Mouse (Mus musculus) embryonic facial prominence, embryonic 11.5 days (tissue): ENCODE measurements around the gene Pafah2. TPM values are rescaled to one million over a fixed set of nuclear protein-coding genes. Genes with fewer than 3 reads are reported as not detected.
A peak's percentile ranks its signal among the peaks of the same experiment; 100 is the strongest.

Source experiments
- ATAC-seq: fragments of 200-750 bp; cut with Nextera tagmentation; replicated peaks from 2 replicates; pipeline ENCODE4 v1.8.0; 2017; ENCODE audit warnings: low read depth; ENCODE audit not compliant: insufficient number of reproducible peaks, low FRiP score, low TSS enrichment
- DNase-seq: peaks from one replicate; pipeline ENCODE4 v3.0.0-alpha.2; 2015; ENCODE audit warnings: low spot score
- H3K27ac ChIP-seq: fragments of 300-500 bp; sonication (generic); replicated peaks from 2 replicates; pipeline ENCODE4 v1.5.1; 2014; ENCODE audit warnings: mild to moderate bottlenecking, low read depth, low read length, control low read depth
- H3K27me3 ChIP-seq: fragments of 300-500 bp; sonication (generic); 2 replicates; pipeline ENCODE4 v1.6.1; 2014; ENCODE audit warnings: mild to moderate bottlenecking, low read length, moderate library complexity, mixed read lengths; ENCODE audit not compliant: control insufficient read depth, insufficient read depth
- H3K36me3 ChIP-seq: fragments of 300-500 bp; sonication (generic); replicated peaks from 2 replicates; pipeline ENCODE4 v1.6.1; 2014; ENCODE audit warnings: low read depth, mild to moderate bottlenecking, low read length, moderate library complexity, mixed read lengths; ENCODE audit not compliant: control insufficient read depth, insufficient read depth
- H3K4me1 ChIP-seq: fragments of 300-500 bp; sonication (generic); 2 replicates; pipeline ENCODE4 v1.6.1; 2014; ENCODE audit warnings: low read length, mixed read lengths; ENCODE audit not compliant: control insufficient read depth, insufficient read depth
- H3K4me2 ChIP-seq: fragments of 300-500 bp; sonication (generic); 2 replicates; pipeline ENCODE4 v1.6.1; 2014; ENCODE audit warnings: low read depth, mild to moderate bottlenecking, control low read depth, low read length, moderate library complexity
- H3K4me3 ChIP-seq: fragments of 300-500 bp; sonication (generic); 2 replicates; pipeline ENCODE4 v1.5.1; 2014; ENCODE audit warnings: low read depth, low read length, control low read depth
- H3K9ac ChIP-seq: fragments of 300-500 bp; sonication (generic); replicated peaks from 2 replicates; pipeline ENCODE4 v1.6.1; 2014; ENCODE audit warnings: mild to moderate bottlenecking, control low read depth, low read length
- H3K9me3 ChIP-seq: fragments of 300-500 bp; sonication (generic); replicated peaks from 2 replicates; pipeline ENCODE4 v1.6.1; 2016; ENCODE audit warnings: mild to moderate bottlenecking, low read length, inconsistent platforms, mixed read lengths; ENCODE audit not compliant: control insufficient read depth
- WGBS: fragments of 180-500 bp; shearing (Covaris S2); extraction: QIAGEN DNeasy Blood & Tissue Kit; methylation state at CpG from one replicate; pipeline ENCODE4 v1.1.7; 2014; 5-methylcytosine and 5-hydroxymethylcytosine counted together
- polyA plus RNA-seq: library from polyadenylated mRNA; unstranded; fragments of >200 nt; fragmentation: Nextera tagmentation; extraction: Ambion mirVana; gene quantifications from 2 replicates; pipeline ENCODE4 v1.2.1, GENCODE M21; 2014

Gene Pafah2
- polyA plus RNA-seq, 1 experiment from 2014 or later, result 9.4 TPM

GRCm38 (mm10) chr4:134445489-134445888 is 49.4 kb downstream of the Pafah2 start:
- H3K27ac ChIP-seq, result no peak overlapping the region
- 50% methylated on average over 1 of the region's 1 CpGs for WGBS

GRCm38 (mm10) chr4:134447966-134448365 is 51.8 kb downstream of the Pafah2 start:
- ATAC-seq (no peak), DNase-seq (no peak)
- WGBS, result 49% methylated on average over 23 of the region's 23 CpGs
- Histone ChIP-seq H3K4me1 (peaks cover 3% of the 10 kb centered on the region; the same call in 1 of the 2 replicates), H3K4me2 (no peak overlapping the region), H3K27me3 (no peaks in the 10 kb centered on the region), H3K27ac (no peak overlapping the region), H3K9me3 (no peaks in the 10 kb centered on the region), H3K9ac (no peak overlapping the region), H3K36me3 (no peaks in the 10 kb centered on the region), H3K4me3 (no peak overlapping the region)

More at GRCm38 (mm10) chr4:134445489-134445888, 49.4 kb downstream of the Pafah2 start:
- H3K9me3 ChIP-seq, result no peaks in the 10 kb centered on the region
- ATAC-seq (no peak), DNase-seq (no peak)
- no peak overlapping the region for H3K4me3 ChIP-seq
- H3K27me3 ChIP-seq, result no peaks in the 10 kb centered on the region
- no peaks in the 10 kb centered on the region for H3K36me3 ChIP-seq
- H3K4me1 ChIP-seq, result peaks cover 3% of the 10 kb centered on the region; the same call in 1 of the 2 replicates
- H3K4me2 ChIP-seq, result no peak overlapping the region
- no peak overlapping the region for H3K9ac ChIP-seq

GRCm38 (mm10) chr4:134449595-134450391 is 53.7 kb downstream of the Pafah2 start:
- H3K27me3 ChIP-seq, result peaks cover 5% of the 10 kb centered on the region; the same call in 1 of the 2 replicates

GRCm38 (mm10) chr4:134450392-134451195 is 54.5 kb downstream of the Pafah2 start:
- peaks cover 5% of the 10 kb centered on the region; the same call in 1 of the 2 replicates for H3K27me3 ChIP-seq
- H3K36me3 ChIP-seq, result no peaks in the 10 kb centered on the region
- no peak for ATAC-seq
- H3K4me1 ChIP-seq, result peaks cover 3% of the 10 kb centered on the region; the same call in 1 of the 2 replicates
- peak overlapping the region; percentile 47 for H3K9ac ChIP-seq
- H3K9me3 ChIP-seq, result no peaks in the 10 kb centered on the region
- H3K27ac ChIP-seq, result no peak overlapping the region; the same call in 1 of the 2 replicates
- 9% methylated on average over 20 of the region's 20 CpGs for WGBS
- peak overlapping the region; percentile 23; the same call in 1 of the 2 replicates for H3K4me2 ChIP-seq
- DNase-seq, result peak; percentile 41
- H3K4me3 ChIP-seq, result no peak overlapping the region

More at GRCm38 (mm10) chr4:134449595-134450391, 53.7 kb downstream of the Pafah2 start:
- DNase-seq, result peak; percentile 67
- Histone ChIP-seq H3K27ac (no peak overlapping the region; the same call in 1 of the 2 replicates), H3K36me3 (no peaks in the 10 kb centered on the region), H3K4me3 (no peak overlapping the region), H3K4me1 (peaks cover 3% of the 10 kb centered on the region; the same call in 1 of the 2 replicates), H3K9ac (no peak overlapping the region; the same call in 1 of the 2 replicates), H3K4me2 (no peak overlapping the region), H3K9me3 (no peaks in the 10 kb centered on the region)
- ATAC-seq, result peak; percentile 46; the same call in 1 of the 2 replicates
- 12% methylated on average over 13 of the region's 13 CpGs for WGBS

GRCm38 (mm10) chr4:134451484-134451883 is 55.4 kb downstream of the Pafah2 start:
- Histone ChIP-seq H3K4me3 (no peak overlapping the region), H3K27ac (no peak overlapping the region), H3K27me3 (peaks cover 5% of the 10 kb centered on the region; the same call in 1 of the 2 replicates), H3K4me1 (peaks cover 3% of the 10 kb centered on the region; the same call in 1 of the 2 replicates), H3K9me3 (no peaks in the 10 kb centered on the region), H3K9ac (no peak overlapping the region), H3K4me2 (no peak overlapping the region), H3K36me3 (no peaks in the 10 kb centered on the region)
- 69% methylated on average over 9 of the region's 9 CpGs for WGBS
- no peak for DNase-seq
- ATAC-seq, result no peak

- H3K4me2 ChIP-seq, result no peak overlapping the region
- H3K4me1 ChIP-seq, result peaks cover 3% of the 10 kb centered on the region; the same call in 1 of the 2 replicates
- no peaks in the 10 kb centered on the region for H3K9me3 ChIP-seq
- no peak overlapping the region for H3K9ac ChIP-seq
- peaks cover 5% of the 10 kb centered on the region; the same call in 1 of the 2 replicates for H3K27me3 ChIP-seq
- H3K4me3 ChIP-seq, result no peak overlapping the region
- ATAC-seq, result no peak
- no peaks in the 10 kb centered on the region for H3K36me3 ChIP-seq
- no peak for DNase-seq
- H3K27ac ChIP-seq, result no peak overlapping the region
- WGBS, result 27% methylated on average over 34 of the region's 34 CpGs
Measured at GRCm38 (mm10) chr4:134453619-134454400, 57.7 kb downstream of the Pafah2 start.

GRCm38 (mm10) chr4:134455310-134455709 is 59.2 kb downstream of the Pafah2 start:
- H3K4me3 ChIP-seq, result no peak overlapping the region
- H3K4me1 ChIP-seq, result no peaks in the 10 kb centered on the region
- no peak overlapping the region for H3K9ac ChIP-seq
- H3K27me3 ChIP-seq, result peaks cover 5% of the 10 kb centered on the region; the same call in 1 of the 2 replicates
- no peaks in the 10 kb centered on the region for H3K36me3 ChIP-seq
- no peak overlapping the region for H3K27ac ChIP-seq
- H3K9me3 ChIP-seq, result no peaks in the 10 kb centered on the region
- DNase-seq (no peak), ATAC-seq (no peak)
- 28% methylated on average over 6 of the region's 6 CpGs for WGBS
- H3K4me2 ChIP-seq, result no peak overlapping the region
